Mouse (Mus musculus) G1E (cell line): ENCODE data around the gene Rplp2. TPM values are rescaled to one million over a fixed set of nuclear protein-coding genes. Genes with fewer than 3 reads are reported as not detected.

Source experiments
- ATAC-seq: 2 replicates; pipeline ENCODE4 v1.8.0; 2016; ENCODE audit warnings: mild to moderate bottlenecking; ENCODE audit not compliant: insufficient number of reproducible peaks, poor library complexity, low FRiP score, severe bottlenecking; ENCODE audit errors: extremely low read depth
- DNase-seq: peaks from one replicate; pipeline ENCODE4 v3.0.0; 2012; ENCODE audit warnings: low spot score
- H3K27me3 ChIP-seq: 2 replicates; pipeline ENCODE4 v1.6.1; 2012; ENCODE audit warnings: mild to moderate bottlenecking, low read length, inconsistent platforms; ENCODE audit not compliant: insufficient read depth
- H3K36me3 ChIP-seq: replicated peaks from 2 replicates; pipeline ENCODE3; 2012; ENCODE audit warnings: mild to moderate bottlenecking, inconsistent platforms
- H3K4me1 ChIP-seq: 2 replicates; pipeline ENCODE4 v1.6.1; 2012; ENCODE audit warnings: low read depth, low read length, inconsistent platforms, mixed read lengths; ENCODE audit not compliant: insufficient read depth
- H3K4me3 ChIP-seq: 2 replicates; pipeline ENCODE4 v1.5.1; 2012; ENCODE audit warnings: low read depth, mild to moderate bottlenecking, inconsistent platforms, low read length, moderate library complexity, mixed read lengths
- H3K9me3 ChIP-seq: replicated peaks from 2 replicates; pipeline ENCODE4 v1.6.1; 2012; ENCODE audit warnings: inconsistent platforms
- CTCF ChIP-seq: IDR thresholded peaks from 2 replicates; pipeline ENCODE4 v1.5.1; 2012; ENCODE audit warnings: low read depth, low read length, inconsistent platforms, mixed read lengths
- GATA1 ChIP-seq: IDR thresholded peaks from 2 replicates; pipeline ENCODE4 v1.6.1; 2012; ENCODE audit warnings: borderline replicate concordance, low read length, inconsistent platforms, mixed read lengths
- GATA2 ChIP-seq: IDR thresholded peaks from 2 replicates; pipeline ENCODE4 v1.6.1; 2012; ENCODE audit warnings: low read depth, low read length, inconsistent platforms, borderline replicate concordance
- POLR2AphosphoS5 ChIP-seq: IDR thresholded peaks from 2 replicates; pipeline ENCODE4 v1.6.1; 2012; ENCODE audit warnings: low read depth, low read length, inconsistent platforms; ENCODE audit not compliant: insufficient replicate concordance
- TAL1 ChIP-seq: conservative IDR thresholded peaks from 2 replicates; pipeline ENCODE4 v1.6.1; 2012; ENCODE audit warnings: low read depth, low read length, inconsistent platforms, mixed read lengths
- polyA plus RNA-seq: library from polyadenylated mRNA; stranded (reverse); fragments of >175 nt; gene quantifications from 2 replicates; pipeline ENCODE4 v1.2.3, GENCODE M21; 2012
- total RNA-seq, 2 experiments: library from RNA; stranded (forward) in 1 of 2; stranded (reverse) in 1 of 2; fragments of 200-1000 nt in 1 of 2; fragments of >200 nt in 1 of 2; fragmentation: Nextera tagmentation in 1 of 2; gene quantifications; 2 replicates each; pipeline ENCODE4 v1.2.3; 2014 to 2017

Gene Rplp2
- total and polyA plus RNA-seq, 3 experiments: 939 to 6,746 (median 1,867) TPM

DNA sequence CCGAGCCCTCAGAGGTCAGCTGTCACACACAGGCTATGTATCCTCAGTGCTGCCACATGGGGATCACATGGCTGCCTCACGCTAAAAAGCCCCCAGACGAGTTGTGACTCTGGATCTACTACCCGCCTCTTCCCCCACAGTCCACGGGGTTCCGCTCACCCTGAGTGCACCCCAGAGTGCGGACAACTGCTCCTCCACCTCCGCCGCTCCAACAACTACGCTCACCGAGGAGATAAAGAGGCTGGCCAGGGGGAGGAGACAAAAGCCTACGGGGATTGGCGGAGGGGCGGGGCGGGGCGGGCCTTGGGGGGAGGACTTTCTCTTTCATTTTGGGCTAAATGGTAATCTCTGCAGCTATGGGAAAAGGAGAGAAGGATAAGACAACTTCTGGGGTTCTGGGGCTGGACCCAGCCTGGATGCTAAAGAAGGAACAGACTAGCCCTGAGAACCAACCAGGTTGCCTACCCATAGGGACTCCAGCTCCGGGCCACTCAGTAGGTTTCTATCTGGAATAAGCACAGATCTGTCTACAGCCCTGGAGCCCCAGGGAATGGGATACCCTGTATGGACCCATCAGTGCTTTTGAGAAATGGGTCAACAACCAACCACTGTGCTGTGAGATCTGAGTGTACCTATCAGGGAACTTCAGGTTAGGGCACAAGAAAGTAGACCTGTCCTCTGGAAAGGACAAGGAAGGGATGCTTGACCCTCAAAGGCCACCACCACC is 11.9 kb upstream of the Rplp2 start:
- ATAC-seq (peak; percentile 71), DNase-seq (peak; percentile 78)
- Histone ChIP-seq H3K4me3 (peak overlapping the region; percentile 70), H3K36me3 (peaks cover 82% of the 10 kb centered on the region), H3K27me3 (no peaks in the 10 kb centered on the region; the same call in 1 of the 2 replicates), H3K4me1 (peaks cover 83% of the 10 kb centered on the region), H3K9me3 (no peaks in the 10 kb centered on the region)
- no peak for TF ChIP-seq CTCF
- TF ChIP-seq TAL1: no peak
- TF ChIP-seq GATA2: no peak
- TF ChIP-seq GATA1: no peak
- TF ChIP-seq POLR2AphosphoS5: no peak

- TF ChIP-seq GATA1 (no peak), TAL1 (no peak), POLR2AphosphoS5 (no peak), CTCF (no peak), GATA2 (no peak)
- peaks cover 82% of the 10 kb centered on the region for H3K36me3 ChIP-seq
Measured at GRCm38 (mm10) chr7:141435856-141436522, 11.2 kb upstream of the Rplp2 start.

GRCm38 (mm10) chr7:141436523-141436892 is 10.7 kb upstream of the Rplp2 start:
- ATAC-seq (no peak), DNase-seq (no peak)
- no peaks in the 10 kb centered on the region for H3K9me3 ChIP-seq
- peak overlapping the region; percentile 79 for H3K4me3 ChIP-seq
- no peak for TF ChIP-seq TAL1
- TF ChIP-seq GATA2: no peak
- TF ChIP-seq POLR2AphosphoS5: no peak
- TF ChIP-seq CTCF: no peak
- TF ChIP-seq GATA1: no peak
- H3K27me3 ChIP-seq: no peaks in the 10 kb centered on the region; the same call in 1 of the 2 replicates
- H3K4me1 ChIP-seq: peaks cover 92% of the 10 kb centered on the region
- peaks cover 82% of the 10 kb centered on the region for H3K36me3 ChIP-seq

More at GRCm38 (mm10) chr7:141435856-141436522, 11.2 kb upstream of the Rplp2 start:
- ATAC-seq (no peak), DNase-seq (no peak)
- H3K4me1 ChIP-seq: peaks cover 89% of the 10 kb centered on the region
- H3K27me3 ChIP-seq: no peaks in the 10 kb centered on the region; the same call in 1 of the 2 replicates
- H3K4me3 ChIP-seq: peak overlapping the region; percentile 70; the same call in 1 of the 2 replicates
- no peaks in the 10 kb centered on the region for H3K9me3 ChIP-seq

GRCm38 (mm10) chr7:141437178-141438120 is 9.7 kb upstream of the Rplp2 start, which contains the start of gene Slc25a22:
Gene Slc25a22, minus strand, starts transcription at chr7:141437892.
- Histone ChIP-seq H3K9me3 (no peaks in the 10 kb centered on the region), H3K4me1 (peaks cover 92% of the 10 kb centered on the region), H3K4me3 (peak within 1 kb of the TSS; percentile 79), H3K36me3 (peaks cover 82% of the 10 kb centered on the region), H3K27me3 (no peaks in the 10 kb centered on the region; the same call in 1 of the 2 replicates)
- TF ChIP-seq POLR2AphosphoS5: 0 out of 2 replicates have a peak, but pooled peaks have one; percentile 72
- TF ChIP-seq TAL1: no peak
- TF ChIP-seq CTCF: peak; percentile 28; the same call in 1 of the 2 replicates
- peak; percentile 82 for DNase-seq
- peak; percentile 41; the same call in 1 of the 2 replicates for ATAC-seq

- no peak overlapping the region for H3K4me3 ChIP-seq
- TF ChIP-seq TAL1 (no peak), GATA1 (no peak)
- no peaks in the 10 kb centered on the region for H3K9me3 ChIP-seq
- DNase-seq: no peak
- peaks cover 79% of the 10 kb centered on the region for H3K36me3 ChIP-seq
- peaks cover 92% of the 10 kb centered on the region for H3K4me1 ChIP-seq
- H3K27me3 ChIP-seq: no peaks in the 10 kb centered on the region; the same call in 1 of the 2 replicates
- no peak for ATAC-seq
Measured at GRCm38 (mm10) chr7:141438201-141438968, 8.8 kb upstream of the Rplp2 start.
